Mouse (Mus musculus): ENCODE measurements around the gene Abr.

Abr gene

DNA sequence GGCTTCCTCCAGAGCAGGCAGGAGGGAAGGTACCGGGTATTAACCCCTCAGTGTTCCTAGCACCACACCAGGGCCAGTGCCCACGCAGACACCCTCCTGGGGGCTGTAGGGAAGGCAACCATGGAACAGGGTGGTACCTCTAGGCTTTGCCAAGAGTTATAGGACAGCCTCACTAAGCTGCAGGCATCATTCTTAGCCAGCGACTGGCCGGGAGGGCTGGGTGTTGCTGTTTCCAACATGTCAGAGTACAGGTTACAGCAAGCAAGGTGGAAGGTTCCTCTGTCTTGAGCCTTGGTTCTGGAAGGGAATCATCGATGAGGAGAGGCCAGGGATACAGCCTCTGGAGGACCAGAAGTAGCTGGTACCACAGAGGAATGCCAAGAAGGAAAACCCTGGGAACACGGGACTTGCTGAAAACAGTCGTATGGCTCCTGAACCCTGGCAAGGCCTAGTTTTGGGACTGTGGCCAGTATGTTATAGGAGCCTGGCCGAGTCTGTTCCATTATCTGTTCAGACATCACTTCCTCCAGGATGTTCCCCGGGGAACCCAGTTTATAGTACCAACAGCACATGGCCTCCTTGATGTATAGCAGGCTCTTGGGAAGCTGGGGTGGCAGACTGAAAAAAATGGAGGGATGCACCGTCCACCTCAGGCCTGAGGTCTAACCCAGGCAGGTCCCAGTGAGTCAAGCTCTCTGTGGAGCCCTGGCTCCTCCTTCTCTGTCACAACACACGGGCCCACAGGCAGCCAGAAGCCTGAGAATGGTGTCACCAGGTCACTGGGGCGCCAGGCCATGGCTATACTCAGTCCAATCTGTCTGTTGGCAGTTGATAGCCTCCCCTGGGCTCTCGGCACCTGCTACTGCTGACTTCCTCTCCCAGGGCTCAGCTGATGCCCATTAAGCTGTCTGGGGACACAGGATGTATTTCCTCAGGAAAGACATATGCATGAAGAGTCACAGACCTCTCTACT lies 112.1 kb downstream of the Abr start:
- DNase-seq: no peak

DNA sequence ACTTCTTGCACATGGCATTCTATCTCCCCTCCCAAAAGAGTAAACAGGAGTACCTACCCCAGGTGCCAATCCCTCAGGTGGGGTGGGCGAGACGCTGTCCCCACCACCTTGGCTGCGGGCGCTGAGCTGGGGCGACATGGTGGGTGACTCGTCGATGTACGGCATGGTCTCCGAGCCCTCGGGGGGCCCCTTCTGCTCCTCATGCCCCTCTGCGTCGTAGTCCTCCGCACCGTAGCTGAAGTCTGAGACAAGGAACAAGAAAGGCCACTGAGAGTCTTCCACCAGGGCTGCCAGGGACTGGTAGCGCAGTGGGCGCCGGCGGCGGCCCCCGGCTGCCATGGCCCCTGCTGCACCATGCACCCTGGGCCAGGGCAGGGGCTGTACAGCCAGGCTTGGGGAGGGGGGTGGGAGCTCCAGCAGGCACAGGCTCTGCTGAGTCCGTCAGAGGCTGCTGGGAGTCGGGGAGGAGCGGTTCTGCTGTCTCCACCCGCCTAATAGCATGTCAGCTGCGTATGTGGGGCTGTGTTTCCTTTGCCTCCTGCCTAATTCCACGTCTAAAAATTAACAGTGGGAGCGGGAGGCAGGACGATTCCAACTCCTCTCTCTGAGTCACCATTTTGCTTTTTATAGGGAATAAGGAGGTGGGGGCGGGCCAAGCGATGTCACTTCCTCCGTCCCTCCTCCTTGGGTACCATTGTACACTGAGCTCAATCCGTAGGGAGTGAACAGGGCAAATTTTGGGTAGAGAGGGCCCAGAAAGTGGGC lies 113.1 kb downstream of the Abr start:
- no peak for DNase-seq

DNA sequence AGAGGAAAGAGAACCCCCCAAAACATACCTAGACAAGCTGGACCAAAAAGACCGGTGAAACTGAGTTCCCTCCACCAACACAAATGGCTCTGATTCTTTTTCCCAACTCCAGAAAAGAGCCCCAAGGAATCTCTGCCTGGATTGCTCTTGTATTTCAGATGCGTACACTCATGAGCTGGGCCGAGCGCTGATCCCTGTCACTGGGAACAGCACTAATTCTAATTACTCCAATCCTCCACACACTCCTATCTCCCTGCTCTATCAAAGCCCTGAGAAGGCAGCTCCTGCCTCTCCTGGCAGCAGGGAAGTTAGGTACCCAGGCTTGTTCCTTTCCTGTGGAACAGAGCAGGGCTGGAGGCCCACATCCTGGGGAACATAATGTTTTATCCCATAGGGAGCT lies 114.0 kb downstream of the Abr start:
- DNase-seq: no peak

DNA sequence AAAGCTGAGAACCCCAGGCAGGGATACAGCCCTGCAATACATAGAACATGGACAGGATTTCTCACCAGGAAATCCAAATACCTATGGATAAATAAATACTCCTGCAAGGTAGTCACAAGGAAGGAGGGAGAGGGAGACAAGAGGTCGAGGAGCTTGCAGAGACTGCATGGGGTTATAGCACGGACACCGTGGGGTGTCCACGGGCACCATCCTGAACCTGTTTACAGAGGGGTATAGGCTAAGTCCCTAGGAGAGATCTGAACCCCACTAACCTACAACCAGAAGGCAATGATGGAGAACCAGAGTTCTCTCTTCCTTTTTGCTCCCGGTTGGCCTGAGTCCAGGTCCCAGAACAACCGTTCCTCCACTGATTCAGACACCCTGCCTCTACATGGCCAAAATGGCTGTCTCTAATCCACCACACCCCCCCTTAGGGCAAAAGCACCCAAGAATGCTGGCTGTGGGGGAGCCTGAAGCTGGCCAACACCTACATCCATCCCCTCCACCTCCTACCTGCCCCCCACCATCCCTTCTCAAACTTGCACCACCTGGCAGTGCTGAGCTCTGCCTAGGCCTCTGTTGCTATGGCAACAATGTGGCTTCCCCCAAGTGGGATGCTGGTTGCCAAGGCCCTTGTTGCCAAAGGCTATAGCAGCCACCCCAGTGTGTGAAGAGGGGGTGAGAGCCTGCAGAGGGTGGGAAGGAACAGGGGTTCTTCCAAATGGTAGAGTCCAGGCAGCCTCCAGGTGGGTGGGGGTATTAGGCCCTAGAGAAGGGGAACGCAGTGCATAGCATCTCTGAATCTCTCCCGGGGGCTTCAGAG lies 114.6 kb downstream of the Abr start:
- no peak for DNase-seq

DNA sequence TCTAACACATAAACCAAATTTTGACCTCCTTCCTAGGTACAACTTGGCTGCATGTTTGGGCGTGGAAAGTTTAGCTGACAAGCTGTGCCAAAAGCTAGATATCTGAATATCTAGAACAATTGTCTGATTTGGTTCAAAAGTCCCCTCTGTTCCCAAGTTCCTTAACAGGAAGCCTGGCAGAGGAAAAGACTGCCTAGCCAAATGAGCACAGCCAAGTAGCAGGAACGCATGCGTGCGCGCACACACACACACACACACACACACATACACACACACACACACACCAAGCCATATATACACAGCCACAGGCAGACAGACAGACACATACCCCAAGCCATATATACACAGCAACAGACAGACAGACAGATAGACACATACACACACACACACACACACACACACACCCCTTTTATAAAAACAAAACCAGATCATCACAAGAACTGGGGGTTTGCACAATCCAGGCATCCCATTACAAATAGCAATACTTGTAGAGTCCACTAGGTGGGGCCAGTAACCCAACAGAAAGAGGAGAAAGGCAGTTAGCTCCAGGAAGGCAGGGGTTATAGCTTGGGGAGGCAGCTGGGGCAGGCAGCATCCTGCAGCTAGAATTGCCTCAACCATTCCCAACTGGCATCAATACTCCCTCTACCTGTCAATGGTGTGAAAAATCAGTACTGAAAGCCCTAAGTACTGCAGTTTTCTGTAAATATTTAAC lies 115.4 kb downstream of the Abr start:
- peak in 1 of 2 experiments; percentile 30 for DNase-seq

DNA sequence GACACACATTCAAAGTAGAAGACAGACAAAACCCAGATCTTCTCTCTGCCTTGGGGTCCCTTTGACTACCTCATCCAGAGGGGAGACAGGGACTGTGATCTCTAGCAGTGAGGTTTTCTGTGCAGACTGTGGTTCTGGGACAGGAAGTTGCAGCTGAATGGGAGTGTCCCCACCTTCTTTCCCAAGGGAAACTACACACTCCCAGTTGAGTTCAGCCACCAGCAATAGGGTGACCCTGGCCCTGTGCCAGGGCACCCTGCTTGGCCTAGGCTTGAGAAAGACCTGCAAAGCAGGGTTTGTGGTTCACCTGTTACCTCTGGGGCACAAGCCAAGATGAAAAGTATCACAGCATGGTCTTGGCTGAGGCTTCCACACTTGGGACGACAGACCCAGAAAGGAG lies 117.0 kb downstream of the Abr start:
- DNase-seq: no peak

DNA sequence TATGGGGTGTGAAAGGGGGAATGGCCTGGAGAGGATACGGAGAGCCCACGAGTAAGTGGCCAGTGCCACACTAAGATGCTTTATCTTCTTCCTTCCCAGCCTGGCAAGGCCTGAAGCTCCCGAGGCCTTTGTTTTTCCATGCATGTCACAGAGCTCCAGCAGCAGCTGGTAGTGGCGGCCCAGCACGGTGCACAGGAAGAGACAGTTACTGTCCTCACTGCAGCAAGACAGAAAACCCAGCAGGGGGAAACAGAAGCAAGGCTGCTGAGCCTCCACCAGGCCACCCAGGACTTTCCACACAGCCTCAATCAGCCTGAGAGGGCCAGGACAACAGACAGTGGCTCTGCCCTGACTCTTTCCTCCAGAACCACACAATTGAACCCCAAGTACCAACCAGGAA lies 118.1 kb downstream of the Abr start:
- no peak for DNase-seq

DNA sequence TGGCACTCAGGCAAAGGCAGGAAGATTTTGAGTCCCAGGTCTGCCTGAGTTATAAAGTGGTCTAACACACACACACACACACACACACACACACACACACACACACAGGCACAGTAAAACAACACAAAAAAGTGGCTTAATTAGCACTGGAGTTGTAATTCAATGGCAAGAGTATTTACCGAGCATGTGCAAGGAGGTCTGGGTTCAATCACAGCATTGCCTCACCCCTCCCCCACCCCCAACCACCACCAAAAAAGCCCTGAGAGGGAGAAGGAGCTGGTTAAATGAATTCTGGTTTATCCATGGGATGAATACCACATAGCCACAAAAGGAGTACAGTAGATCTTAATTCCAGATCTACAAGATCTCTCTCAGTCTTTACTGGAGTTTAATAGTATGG lies 122.1 kb downstream of the Abr start:
- no peak for DNase-seq

DNA sequence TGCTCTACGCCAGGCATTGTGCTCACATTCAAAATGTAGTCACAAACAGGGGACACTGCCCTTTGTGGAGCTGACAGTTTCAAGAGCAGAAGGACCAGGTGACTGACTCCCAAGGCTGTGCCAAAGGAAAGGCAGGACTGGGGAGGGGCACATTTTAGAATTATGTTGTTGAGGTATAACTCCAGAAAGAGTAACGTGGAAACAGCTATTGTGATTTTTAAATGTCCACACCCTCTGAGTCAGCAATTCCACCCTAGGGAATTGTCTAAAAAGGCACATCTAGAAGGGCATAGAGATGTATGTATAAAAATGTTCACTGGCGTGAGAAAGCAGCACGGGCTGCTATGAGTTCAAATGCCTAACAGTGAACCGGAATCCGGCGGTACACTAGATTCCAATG lies 122.5 kb downstream of the Abr start:
- no peak for DNase-seq

DNA sequence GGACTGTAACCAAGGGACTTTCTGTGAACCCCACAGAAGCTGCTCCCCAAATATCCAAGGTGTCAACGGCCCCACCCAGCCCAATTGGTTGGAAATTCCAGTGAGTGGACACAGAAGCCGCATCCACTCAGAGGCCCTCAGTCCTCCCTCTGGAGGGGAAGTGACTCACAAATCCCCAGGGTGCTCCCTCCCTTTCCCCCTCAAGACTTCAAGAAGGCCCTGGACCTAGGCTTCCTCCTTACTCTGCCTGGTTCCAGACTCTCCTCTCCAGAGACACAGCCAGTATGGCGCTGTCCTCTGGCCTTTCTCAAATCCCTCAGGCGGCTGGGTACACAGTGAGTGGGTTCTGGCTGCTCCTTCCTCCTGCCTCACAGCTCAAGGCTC lies 124.4 kb downstream of the Abr start:
- DNase-seq: no peak

DNA sequence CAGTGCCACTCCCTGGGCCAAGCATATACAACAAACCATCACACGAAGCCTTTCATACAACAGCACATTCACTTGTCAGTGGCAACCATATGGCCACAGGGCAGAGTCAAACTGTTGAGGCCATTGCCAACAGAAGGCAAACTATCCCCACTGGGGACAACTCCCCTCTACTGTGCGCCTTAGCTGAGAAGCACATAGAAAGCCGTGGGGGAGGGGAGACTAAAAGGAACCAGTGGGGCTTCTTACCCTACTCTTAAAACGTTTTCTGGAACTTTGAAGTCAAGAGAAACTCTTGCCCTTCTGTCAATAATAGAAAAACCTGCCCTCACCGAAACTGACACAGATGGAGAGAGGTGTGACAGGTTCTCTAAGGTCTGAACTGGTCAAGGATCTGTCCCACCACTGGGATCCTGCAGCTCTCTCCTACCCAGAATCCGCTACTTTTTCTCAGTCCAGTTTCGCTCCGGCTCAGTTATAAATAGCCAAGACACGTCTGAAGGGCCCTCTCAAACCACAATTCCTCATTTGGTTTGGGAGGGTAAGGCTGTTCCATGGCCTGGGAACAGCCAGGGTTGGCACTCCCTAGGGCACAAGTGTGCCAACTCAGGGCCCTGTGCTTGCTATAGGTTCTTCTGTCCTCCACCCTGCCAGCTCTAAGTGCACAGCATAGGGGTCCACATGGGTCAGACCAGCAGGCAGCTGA lies 124.9 kb downstream of the Abr start:
- no peak for DNase-seq

DNA sequence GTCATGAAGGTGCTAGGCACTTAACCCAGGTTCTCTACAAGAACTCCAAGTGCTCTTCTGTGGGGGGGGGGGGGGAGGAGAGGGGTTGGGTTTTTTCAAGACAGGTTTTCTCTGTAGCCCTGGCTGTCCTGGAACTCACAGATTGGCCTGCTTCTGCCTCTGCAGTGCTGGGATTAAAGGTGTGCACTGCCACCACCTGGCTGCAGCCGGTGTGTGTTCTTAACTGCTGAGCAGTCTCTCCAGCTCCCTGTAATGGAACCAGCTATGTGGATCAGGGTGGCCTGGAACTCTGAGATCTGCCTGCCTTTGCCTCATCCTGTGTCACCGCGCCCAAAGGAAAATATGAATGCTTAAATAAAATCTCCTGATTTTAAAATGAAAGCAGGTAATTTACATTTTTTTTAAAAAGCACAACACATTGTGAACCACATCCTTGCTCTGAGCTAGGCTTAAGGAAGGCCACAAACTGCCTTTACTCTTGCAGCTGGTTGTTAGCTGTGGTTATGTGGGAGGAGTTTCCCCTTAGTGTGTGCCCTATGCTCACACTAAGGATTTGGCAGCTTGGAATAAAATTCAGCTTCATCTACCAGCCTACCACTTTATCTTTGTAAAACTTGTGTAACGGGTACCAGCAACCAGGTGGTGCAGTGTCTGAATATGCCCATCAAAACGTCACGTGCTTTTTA lies 125.9 kb downstream of the Abr start:
- DNase-seq: peak; percentile 44 to 61

DNA sequence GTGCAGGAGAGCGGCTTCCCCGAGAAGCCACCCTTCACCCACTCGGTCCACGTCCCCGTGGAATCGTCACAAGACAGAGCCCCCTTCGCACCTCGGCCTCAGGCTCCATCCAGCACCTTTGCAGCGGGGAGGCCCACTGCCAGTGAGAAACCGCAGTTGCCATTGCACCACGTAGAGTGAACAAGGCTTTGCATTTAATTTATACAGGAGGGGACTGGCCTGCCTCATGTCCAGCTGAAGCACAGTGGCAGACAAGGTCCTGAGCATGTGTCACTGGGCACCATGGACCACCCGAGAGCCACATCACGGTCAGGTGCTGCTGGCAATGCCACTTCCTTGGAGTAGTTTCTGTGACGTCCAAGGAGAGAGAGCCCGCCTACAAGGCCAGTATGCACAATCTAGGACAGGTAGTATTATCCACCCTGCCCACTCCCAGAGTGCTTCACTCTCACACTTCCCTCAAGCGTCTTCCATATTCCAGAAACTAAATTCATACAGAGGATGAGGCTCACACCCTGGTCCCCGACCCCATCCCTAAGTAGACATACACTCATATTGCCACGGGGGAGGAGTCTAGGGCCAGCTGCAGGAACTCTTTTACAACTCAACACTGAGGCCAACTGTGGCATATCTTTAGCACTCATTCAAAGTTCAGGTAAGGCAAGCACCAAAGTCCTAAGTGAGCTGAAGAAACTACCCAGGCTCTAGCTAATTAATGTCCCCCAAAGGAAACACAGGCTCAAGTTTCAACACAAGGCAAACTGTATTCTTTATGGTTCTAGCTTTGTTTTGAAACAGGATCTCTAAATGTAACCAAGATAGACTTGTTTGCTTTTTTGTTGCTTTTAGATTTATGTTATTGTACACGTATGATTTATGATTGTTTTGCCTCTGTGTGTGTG lies 126.7 kb downstream of the Abr start:
- no peak for DNase-seq

DNA sequence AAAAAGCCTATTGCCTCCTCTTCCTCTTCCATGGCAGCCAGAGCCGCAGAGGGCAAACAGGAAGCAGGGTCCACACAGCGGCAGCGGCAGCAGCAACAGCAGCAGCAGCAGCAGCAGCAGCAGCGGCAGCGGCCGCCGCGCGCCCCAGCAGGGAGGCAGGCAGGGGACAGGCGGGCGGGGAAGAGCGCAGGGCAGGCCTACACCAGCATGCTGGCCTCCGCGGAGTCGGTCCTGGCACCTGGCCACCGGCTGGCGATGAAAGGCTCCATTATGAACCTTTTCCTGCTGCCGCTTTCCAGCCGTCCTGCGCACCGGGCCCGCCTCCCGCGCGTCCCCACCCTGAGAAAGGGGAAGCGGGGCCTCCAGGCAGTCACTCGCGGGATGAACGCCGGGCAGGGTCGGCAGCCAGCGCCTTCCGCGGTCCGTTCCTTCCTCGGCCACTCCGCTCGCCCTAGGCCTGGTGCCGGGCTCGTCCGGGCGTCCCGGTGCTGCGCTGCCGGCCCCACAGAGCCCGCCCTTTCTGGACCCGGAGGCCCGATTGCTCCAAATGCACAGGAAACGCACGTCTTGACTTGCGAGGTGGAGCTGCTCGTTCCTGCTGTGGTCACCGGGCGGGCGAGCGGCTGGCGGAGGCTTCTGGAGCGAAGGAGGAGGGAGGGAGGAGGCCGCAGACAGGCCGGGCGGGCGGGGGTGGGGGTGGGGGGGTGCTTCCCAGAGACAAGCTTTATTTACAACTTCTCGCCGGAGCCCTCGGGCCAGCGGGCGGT lies 127.6 kb downstream of the Abr start:
- DNase-seq: peak; percentile 53 to 70

DNA sequence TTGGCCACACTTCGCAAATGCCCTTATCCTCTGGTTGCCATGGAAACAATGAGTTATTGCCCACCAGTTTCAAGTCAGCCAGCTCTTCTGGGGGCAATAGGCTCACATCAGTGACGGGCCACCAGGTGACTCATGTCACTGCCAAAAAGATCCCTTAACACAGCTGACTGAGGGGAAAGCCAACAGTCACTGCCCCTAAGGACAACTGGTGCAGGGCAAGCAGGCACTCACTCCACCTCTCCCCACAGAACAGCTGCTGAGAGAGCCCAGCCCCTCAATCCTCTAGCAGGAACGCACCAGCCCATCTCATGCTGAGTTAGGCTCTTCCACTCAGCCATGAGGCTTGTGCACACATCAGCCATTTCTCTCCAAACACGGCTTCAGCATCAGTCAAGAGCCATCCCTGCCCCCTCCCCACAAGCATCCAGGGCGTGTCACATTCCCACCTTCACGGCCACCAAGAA lies 128.3 kb downstream of the Abr start:
- no peak for DNase-seq

DNA sequence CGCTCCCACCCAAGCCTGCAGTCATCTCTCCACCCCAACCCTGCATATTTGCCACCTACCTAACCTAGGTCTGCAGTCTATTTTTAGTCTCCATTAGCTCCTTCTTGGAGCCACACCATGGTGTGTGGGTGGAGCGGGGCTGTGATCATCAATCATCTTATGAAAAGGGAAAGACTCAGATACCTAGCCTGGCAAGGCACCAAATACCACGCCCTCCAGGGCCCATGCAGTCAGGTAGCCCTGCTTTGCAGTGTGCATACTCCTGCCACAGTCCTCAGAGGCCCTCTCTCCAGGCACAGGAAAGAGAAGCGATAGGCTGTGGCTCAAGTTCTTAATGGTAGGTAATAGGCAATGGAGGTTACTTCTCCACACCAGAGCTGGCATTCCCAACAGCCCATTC lies 128.9 kb downstream of the Abr start:
- no peak for DNase-seq

DNA sequence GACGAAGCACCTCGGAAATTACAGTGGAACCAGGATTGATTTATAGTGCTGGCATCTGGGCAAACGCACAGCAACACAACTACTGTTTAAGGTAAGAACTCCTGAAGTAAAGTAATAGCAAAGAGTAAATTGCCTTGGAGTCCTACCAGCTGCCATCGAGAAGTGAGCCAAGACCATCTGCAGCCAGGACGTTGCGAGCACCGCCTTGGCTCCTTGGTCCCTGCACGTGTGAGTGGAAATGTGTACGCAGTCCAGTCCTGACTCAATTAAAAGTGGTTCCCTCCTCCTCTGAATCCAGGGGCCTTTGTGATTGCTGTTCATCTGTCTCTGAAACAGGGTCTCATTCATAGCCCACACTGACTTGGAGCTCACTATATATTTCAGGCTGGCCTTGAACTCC lies 130.3 kb downstream of the Abr start:
- DNase-seq: no peak

DNA sequence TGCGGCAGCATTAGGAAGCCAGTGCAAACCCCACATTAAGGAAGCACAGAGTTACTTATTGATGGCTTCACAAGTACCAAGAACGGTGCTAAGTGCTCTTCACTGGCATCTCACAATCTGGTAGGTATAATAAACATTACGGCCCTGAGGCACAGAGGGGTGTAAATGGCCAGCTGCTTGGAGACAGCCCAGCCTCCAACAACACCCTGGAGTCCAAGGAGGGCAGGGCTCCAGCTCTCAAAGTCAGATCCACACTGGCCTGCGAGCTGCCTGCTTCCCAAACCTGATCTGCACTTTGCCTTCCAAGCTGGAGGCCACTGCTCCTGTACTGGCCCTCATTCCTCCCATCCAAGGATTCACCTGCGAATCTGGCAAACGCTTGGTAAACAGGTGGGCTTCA lies 132.7 kb downstream of the Abr start:
- DNase-seq: no peak

DNA sequence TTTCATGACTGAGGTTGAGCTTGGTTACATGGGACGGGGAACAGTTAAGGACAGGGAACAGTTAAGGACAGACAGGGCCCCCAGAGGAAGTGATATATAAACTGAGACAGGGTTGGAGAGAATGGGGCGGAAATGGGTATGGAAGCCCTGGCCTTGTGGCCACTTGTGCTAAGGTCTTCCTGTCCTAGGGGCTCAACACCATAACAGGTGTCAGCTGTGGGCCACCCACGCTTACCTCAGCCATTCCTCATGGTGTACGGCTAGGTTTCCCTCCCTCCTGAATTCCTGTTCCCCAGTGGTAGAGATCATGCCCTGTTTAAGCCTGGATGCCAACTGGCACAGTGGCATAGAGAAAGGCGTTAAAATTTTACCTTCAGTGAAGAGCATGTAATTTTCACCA lies 135.1 kb downstream of the Abr start:
- DNase-seq: no peak

Data from spleen, adult 18-20 months (tissue).